Comparison of ENCODE assay signal across 12 mouse cellular contexts in the genomic region with DNA sequence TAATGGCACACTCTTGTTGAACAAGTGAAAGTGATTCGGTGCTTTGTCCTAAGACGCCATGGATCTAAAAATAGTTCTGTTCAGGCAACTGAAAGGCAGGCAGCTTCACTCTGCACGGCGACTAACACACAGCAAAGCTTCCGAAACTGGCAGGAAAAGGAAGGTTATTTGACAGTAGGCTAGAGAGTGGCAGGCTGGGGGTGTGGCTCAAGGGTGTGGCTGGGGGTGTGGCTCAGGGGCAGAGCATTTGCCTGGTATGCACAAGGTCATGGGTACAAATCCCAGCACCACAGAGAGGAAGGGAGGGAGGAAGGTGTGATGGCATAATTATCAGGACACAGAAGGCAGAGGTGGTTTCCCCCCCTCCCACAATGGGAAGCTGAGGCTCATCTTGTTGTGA.
A peak's percentile ranks its signal among the peaks of the same experiment; 100 is the strongest.
DNase-seq lines count a peak whose midpoint lies in the region; ATAC-seq and TF ChIP-seq lines count a peak whose summit lies in the region.
"Had no signal": no experiment of that assay in that cellular context is flagged by ENCODE, and none has a peak within 500 bp of the region (broad histone marks: within the 10 kb centered on the region; RNA-seq: fewer than 3 reads in every experiment).

No protein-coding gene starts in this region.

- H3K36me3 ChIP-seq in liver, embryonic 12.5 days = no peaks in the 10 kb centered on the region
- no peaks in the 10 kb centered on the region for H3K36me3 ChIP-seq in thymus, adult 2 months (ENCODE audit: control insufficient read depth, insufficient read depth, low read length)
- no peaks in the 10 kb centered on the region for H3K36me3 ChIP-seq in forebrain, postnatal 0 days (ENCODE audit: insufficient read depth)
- H3K36me3 ChIP-seq: forebrain, embryonic 10.5 days; lung, embryonic 15.5 days had no signal

- no peaks in the 10 kb centered on the region for H3K9me3 ChIP-seq in liver, embryonic 12.5 days (replicated peaks)
- no peaks in the 10 kb centered on the region for H3K9me3 ChIP-seq in forebrain, postnatal 0 days (ENCODE audit: low read length)
- H3K9me3 ChIP-seq: forebrain, embryonic 10.5 days; lung, embryonic 15.5 days had no signal

- peak; percentile 27 for DNase-seq in liver
- DNase-seq in adrenal gland, adult 8-10 months = peak; percentile 30
- DNase-seq in thymus, adult 2 months = peak; percentile 45
- DNase-seq in left cerebral cortex, postnatal 36 days (ENCODE audit: low spot score in 2 of 2) = no peak
- DNase-seq in retina, postnatal 1 day = no peak
- DNase-seq in forebrain, postnatal 0 days = no peak
- DNase-seq: embryo, embryonic 11 days; gastrocnemius, postnatal 14 days had no signal

- no peak for ATAC-seq in liver, embryonic 12.5 days
- ATAC-seq in hematopoietic stem cell, adult 5-6 weeks (replicated peaks in 1 of 2; ENCODE audit: insufficient read depth in 1 of 2, low FRiP score in 2 of 2, low TSS enrichment in 1 of 2, low read depth in 1 of 2, poor library complexity in 2 of 2, severe bottlenecking in 2 of 2) = peak; percentile 52 to 55
- ATAC-seq in forebrain, postnatal 0 days = no peak; the same call in 1 of the 2 replicates

- 17% methylated on average over 5 of the region's 5 CpGs for WGBS in liver, embryonic 12.5 days (ENCODE audit: insufficient replicate concordance)
- 3% methylated on average over 5 of the region's 5 CpGs for WGBS in thymus, adult 2 months
- WGBS in forebrain, postnatal 0 days = 45% methylated on average over 5 of the region's 5 CpGs

- no peak overlapping the region for H3K4me2 ChIP-seq in liver, embryonic 12.5 days
- no peak overlapping the region for H3K4me2 ChIP-seq in forebrain, postnatal 0 days (ENCODE audit: low read depth)
- H3K4me2 ChIP-seq: lung, embryonic 15.5 days had no signal

- TF ChIP-seq POLR2A in thymus, adult 2 months (IDR thresholded peaks at IDR 0.05; ENCODE audit: control insufficient read depth, extremely low read depth, insufficient read depth, low read length, poor library complexity) = no peak

- H3K9ac ChIP-seq in liver, embryonic 12.5 days = no peak overlapping the region
- H3K9ac ChIP-seq in forebrain, postnatal 0 days = no peak overlapping the region
- H3K9ac ChIP-seq: lung, embryonic 15.5 days had no signal

- H3K4me3 ChIP-seq in liver, embryonic 12.5 days = no peak overlapping the region
- no peak overlapping the region for H3K4me3 ChIP-seq in thymus, adult 2 months (ENCODE audit: control insufficient read depth, insufficient read depth, low read length)
- H3K4me3 ChIP-seq in forebrain, postnatal 0 days (ENCODE audit: low read depth, low read length) = no peak overlapping the region
- H3K4me3 ChIP-seq: forebrain, embryonic 10.5 days; lung, embryonic 15.5 days had no signal

- no peaks in the 10 kb centered on the region for H3K27me3 ChIP-seq in liver, embryonic 12.5 days (replicated peaks)
- no peaks in the 10 kb centered on the region for H3K27me3 ChIP-seq in thymus, adult 2 months (ENCODE audit: control insufficient read depth, insufficient read depth, low read length)
- no peaks in the 10 kb centered on the region for H3K27me3 ChIP-seq in forebrain, postnatal 0 days (ENCODE audit: insufficient read depth, low read length)
- H3K27me3 ChIP-seq: lung, embryonic 15.5 days had no signal

- intact Hi-C loops in left cerebral cortex, postnatal 36 days (cut with DNase I) = no loop called here

- H3K27ac ChIP-seq in liver, embryonic 12.5 days = no peak overlapping the region
- H3K27ac ChIP-seq in thymus, adult 2 months (ENCODE audit: control insufficient read depth, insufficient read depth, low read length) = no peak overlapping the region
- no peak overlapping the region for H3K27ac ChIP-seq in forebrain, postnatal 0 days (ENCODE audit: low read depth, low read length)
- H3K27ac ChIP-seq: forebrain, embryonic 10.5 days; lung, embryonic 15.5 days had no signal

- H3K4me1 ChIP-seq in liver, embryonic 12.5 days = no peaks in the 10 kb centered on the region
- H3K4me1 ChIP-seq in thymus, adult 2 months (replicated peaks; ENCODE audit: control insufficient read depth, insufficient read depth, low read length) = peaks cover 3% of the 10 kb centered on the region; the same call in 1 of the 2 replicates
- H3K4me1 ChIP-seq in forebrain, postnatal 0 days (ENCODE audit: insufficient read depth) = no peaks in the 10 kb centered on the region
- H3K4me1 ChIP-seq: forebrain, embryonic 10.5 days had no signal

- TF ChIP-seq CTCF in thymus, adult 2 months (IDR thresholded peaks at IDR 0.05; ENCODE audit: borderline replicate concordance, control insufficient read depth, extremely low read depth, insufficient read depth, low read length, poor library complexity) = no peak
- no peak for TF ChIP-seq CTCF in forebrain, postnatal 0 days (IDR thresholded peaks at IDR 0.05; ENCODE audit: low read depth)

Comparison
In these comparisons a context has a peak if more than half of its experiments do, and no peak if none do; other contexts are left out.
1. DNase-seq: peak in liver (single experiment), adrenal gland, adult 8-10 months (single experiment) and thymus, adult 2 months (single experiment); none in left cerebral cortex, postnatal 36 days (0 of 2), retina, postnatal 1 day (single experiment) and forebrain, postnatal 0 days (single experiment).
2. ATAC-seq: peak in hematopoietic stem cell, adult 5-6 weeks (2 of 2); none in liver, embryonic 12.5 days (single experiment) and forebrain, postnatal 0 days (single experiment).